Mouse (Mus musculus) retina, embryonic 14.5 days (tissue): ENCODE measurements at regions not wholly inside any gene's neighbourhood (a gene's known extent, or its start where the extent isn't known, plus 50 kb on each side); places are given as distances from the start of the nearest gene placed in this dataset.
"Not testable (repeated sequence)": the region's sequence is repeated elsewhere in the genome, so short reads cannot be mapped to it uniquely, and the experiment has no call there.

ENCODE experiments used
- DNase-seq: peaks from one replicate; pipeline ENCODE4 v3.0.0-alpha.2; 2015; ENCODE audit warnings: low spot score

GRCm38 (mm10) chr5:82733707-82734106 lies 621.3 kb downstream of the Tecrl start:
- DNase-seq, result no peak

DNA sequence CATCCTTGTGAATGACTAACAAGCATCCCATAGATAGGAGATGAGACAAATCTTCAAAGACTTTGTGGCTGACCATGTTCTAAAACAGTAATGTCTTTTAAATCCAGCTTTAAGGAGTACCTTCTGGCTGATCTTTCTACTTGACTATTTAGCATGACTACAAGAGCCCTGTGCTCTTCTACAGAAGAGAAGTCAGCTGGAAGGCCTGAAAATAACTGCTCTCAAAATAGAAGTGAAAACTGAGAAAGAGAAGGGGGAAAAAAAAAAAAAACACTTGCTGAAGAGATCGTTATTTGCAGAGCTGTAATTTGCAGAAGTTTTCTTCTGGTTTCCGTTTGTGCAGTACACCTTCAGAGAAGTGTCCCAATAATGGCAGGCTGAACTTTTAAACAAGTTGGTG lies 626.8 kb downstream of the Tecrl start:
- DNase-seq, result no peak

DNA sequence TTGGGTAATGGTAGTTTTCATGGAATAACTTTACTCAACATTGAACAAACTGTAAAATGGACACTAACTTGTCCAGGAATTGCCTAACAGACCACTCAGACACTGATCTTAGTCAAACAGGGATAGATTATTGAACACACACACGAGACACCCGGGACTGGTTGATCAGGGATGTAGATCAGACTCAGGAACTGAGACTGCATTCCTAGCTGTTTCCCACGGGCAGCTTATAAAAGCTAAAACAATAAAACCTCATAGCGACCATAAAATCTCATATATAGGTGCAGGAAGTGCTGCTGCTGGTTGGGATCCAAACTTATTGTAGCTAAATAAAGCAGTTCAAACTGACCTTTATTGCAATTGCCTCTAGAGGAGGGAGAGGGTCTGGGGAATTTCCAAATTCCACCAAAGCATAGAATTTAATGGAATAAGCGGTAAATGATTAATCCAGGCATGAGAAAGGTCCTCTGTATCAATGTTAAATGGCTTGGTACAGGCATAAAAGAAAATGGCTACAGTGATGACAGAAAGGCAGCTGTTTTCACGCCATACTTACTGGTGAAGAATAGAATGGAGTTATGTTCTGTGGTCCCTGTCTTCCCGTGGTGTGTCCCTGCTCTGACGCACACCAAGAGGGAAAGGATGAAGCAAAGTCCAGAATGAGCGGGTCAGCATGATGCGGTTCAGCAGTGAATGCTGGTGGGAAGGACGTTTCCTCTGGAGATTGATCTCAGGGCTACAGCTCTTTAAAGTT lies 627.6 kb downstream of the Tecrl start:
- no peak for DNase-seq

DNA sequence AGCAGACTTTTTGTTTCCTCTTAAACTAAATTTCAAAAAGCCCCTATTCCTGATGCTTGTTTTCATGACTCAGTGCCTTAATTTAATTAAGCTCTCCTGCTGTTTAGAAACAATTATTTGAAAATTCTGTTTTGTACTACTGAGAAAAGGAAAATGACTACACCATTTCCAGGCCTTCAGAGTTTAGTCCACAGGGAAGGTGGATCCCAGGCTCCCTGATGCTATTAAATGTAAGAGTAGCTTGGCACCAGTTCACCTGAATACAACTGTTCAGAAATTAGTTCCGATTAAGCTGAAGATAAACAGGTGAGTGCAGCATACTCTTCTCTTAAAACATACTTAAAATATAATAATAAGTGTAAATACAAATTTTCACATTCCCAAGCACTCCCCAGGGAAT lies 639.3 kb downstream of the Tecrl start:
- DNase-seq, result peak; percentile 39

DNA sequence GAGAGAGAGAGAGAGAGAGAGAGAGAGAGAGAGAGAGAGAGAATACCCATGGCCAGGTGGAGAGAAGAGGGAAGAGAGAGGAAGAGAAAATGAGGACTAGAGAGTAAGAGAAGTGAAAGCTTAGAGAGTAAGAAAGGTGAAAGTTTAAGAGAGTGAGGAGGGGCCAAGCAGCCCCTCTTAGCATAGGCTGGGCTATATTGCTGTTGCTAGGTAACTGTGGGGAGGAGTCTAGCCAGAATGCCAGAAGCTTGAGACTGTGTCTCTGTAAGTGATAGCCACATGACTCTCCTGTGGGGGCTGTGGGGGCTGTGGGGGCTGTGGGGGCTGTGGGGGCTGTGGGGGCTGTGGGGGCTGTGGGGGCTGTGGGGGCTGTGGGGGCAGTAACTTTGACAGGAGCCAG lies 655.3 kb downstream of the Tecrl start:
- DNase-seq, result not testable (repeated sequence)

GRCm38 (mm10) chr5:82698942-82699341 lies 656.1 kb downstream of the Tecrl start:
- DNase-seq, result no peak

DNA sequence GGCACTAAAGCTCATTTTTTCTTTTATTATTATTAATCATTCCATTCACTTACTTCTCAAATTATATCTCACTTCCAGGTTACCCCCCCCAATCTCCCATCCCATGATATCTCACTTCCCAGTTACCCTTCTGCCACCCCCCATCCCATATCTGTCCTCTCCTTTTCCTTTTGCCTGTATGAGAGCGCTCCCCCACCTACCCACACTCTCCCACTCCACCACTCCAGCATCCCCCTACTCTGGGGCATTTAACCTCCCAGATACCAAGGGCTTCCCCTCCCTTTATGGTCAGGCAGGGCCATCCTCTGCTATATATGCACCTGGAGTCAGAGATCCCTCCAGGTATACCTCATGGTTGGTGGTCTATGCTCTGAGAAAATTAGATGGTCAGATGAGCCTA lies 671.6 kb downstream of the Tecrl start:
- DNase-seq, result no peak

DNA sequence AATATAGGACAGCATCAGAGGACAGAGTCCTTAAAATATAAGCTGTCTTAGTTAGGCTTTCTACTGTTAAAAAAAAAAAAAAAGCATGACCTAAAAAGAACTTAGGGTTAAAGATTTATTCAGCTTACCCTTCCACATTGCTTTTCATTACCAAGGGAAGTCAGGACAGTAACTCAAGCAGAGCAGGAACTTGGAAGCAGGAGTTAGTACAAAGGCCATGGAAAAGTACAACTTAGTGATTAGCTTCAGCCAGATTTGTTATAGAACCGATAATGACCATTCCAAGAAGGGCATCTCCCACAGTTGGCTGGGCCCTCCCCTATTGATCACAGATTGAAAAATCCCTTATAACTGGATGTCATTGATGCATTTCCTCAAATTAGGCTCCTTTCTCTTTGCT lies 690.9 kb downstream of the Tecrl start:
- DNase-seq, result no peak

- not testable (repeated sequence) for DNase-seq
Measured at GRCm38 (mm10) chr5:82653637-82654036, 701.4 kb downstream of the Tecrl start.

DNA sequence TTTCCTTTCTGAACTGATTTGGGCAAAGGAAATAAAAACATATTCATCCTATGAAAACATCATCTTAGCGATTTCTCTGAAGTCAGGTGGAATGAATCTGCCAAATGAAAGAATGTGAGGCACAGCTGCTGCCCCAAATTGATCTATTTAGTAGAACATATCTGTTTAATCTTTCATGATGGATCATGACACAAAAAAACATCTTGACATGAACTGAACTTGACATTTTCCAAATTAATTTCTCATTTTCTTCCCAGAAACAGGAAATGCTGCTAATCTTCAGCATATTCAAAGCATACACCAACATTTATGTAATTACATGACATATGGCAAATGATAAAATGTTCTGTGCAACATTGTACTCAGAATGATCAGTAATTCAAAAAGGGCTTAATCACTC lies 734.9 kb downstream of the Tecrl start:
- peak; percentile 78 for DNase-seq
